Mouse (Mus musculus): ENCODE data around the gene Tspan15. TPM values are rescaled to one million over a fixed set of nuclear protein-coding genes. Genes with fewer than 3 reads are reported as not detected.

The Tspan15 gene
- polyA plus RNA-seq, 1 experiment from 2014 or later = 52.5 TPM

DNA sequence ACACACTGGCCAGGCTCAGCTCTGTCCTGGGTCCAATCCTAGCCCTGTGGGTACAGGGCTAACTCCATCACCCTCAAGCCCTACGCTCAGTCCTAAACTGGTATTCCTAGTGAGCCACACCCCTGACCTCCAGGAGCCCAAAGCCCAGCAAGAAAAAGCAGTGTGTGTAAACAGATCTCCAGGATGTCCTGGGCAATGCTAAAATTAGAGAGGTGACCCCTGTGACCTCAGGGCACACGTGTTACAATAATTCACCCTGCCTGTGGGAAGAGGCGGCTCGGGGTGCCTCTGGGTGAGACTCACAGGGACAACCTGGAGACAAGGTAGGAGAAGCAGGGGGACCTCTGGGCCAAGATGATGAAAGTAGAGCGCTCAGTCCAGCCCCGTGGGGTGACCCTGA, 6.8 kb downstream of the Tspan15 start:
- Histone ChIP-seq H3K9me3 (replicated peaks) (no peaks in the 10 kb centered on the region), H3K27ac (no peak overlapping the region), H3K36me3 (no peaks in the 10 kb centered on the region), H3K27me3 (no peaks in the 10 kb centered on the region), H3K4me3 (replicated peaks) (no peak overlapping the region), H3K4me1 (peaks cover 30% of the 10 kb centered on the region), H3K9ac (no peak overlapping the region), H3K4me2 (no peak overlapping the region)
- WGBS = 50% methylated on average over 6 of the region's 6 CpGs
- ATAC-seq (replicated peaks; ENCODE audit: low FRiP score) = no peak

DNA sequence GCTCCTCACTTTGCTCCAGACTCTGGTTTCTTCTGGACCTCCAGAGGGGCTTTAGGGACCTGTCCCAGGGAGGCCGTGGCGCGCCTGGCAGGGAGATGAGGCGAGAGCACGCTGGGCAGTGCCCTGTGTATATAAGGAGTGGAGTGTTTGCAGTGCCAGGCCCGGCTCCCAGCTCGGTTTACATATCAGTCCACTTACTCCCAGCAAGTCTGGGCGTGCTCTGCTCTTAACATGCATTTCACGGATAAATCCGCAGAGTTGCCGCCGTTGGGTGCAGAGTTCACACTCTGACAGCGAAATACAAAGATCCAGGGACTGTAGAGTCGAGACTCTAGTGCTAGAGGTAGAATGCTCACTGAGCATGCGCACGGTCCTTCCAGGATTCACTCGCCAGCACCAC, 8.3 kb downstream of the Tspan15 start:
- 80% methylated on average over 17 of the region's 17 CpGs for WGBS
- ATAC-seq (replicated peaks; ENCODE audit: low FRiP score) = no peak

DNA sequence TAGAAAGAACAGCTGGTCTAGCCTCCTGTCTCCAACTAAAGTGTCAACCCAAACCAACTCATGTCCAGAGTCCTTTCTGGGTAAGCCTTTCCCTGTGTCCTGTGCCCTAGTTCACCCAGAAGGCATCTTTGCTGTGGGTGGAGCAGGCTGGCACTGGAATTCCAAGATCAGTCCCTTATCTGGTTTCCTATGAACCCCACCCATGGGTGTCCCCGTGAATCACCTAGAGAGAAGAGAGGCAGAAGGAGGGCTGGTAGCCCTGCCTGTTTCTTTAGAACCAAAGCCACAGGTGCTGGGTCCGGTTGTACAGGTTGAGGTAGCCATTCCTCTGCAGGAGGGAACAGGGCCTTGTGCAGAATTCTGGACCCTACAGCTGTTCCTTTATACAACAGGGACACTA, 9.4 kb downstream of the Tspan15 start:
- H3K4me1 ChIP-seq = peaks cover 39% of the 10 kb centered on the region
- H3K27ac ChIP-seq = no peak overlapping the region
- WGBS = 89% methylated on average over 2 of the region's 2 CpGs
- H3K4me2 ChIP-seq = no peak overlapping the region
- no peaks in the 10 kb centered on the region for H3K36me3 ChIP-seq
- no peak for ATAC-seq (replicated peaks; ENCODE audit: low FRiP score)
- H3K4me3 ChIP-seq (replicated peaks) = no peak overlapping the region
- H3K9me3 ChIP-seq (replicated peaks) = no peaks in the 10 kb centered on the region
- H3K27me3 ChIP-seq = no peaks in the 10 kb centered on the region
- no peak overlapping the region for H3K9ac ChIP-seq

More for the DNA sequence above, 8.3 kb downstream of the Tspan15 start:
- H3K27me3 ChIP-seq = no peaks in the 10 kb centered on the region
- no peak overlapping the region for H3K4me2 ChIP-seq
- H3K9me3 ChIP-seq (replicated peaks) = no peaks in the 10 kb centered on the region
- H3K36me3 ChIP-seq = no peaks in the 10 kb centered on the region
- peaks cover 30% of the 10 kb centered on the region for H3K4me1 ChIP-seq
- H3K27ac ChIP-seq = no peak overlapping the region
- no peak overlapping the region for H3K4me3 ChIP-seq (replicated peaks)
- H3K9ac ChIP-seq = no peak overlapping the region

DNA sequence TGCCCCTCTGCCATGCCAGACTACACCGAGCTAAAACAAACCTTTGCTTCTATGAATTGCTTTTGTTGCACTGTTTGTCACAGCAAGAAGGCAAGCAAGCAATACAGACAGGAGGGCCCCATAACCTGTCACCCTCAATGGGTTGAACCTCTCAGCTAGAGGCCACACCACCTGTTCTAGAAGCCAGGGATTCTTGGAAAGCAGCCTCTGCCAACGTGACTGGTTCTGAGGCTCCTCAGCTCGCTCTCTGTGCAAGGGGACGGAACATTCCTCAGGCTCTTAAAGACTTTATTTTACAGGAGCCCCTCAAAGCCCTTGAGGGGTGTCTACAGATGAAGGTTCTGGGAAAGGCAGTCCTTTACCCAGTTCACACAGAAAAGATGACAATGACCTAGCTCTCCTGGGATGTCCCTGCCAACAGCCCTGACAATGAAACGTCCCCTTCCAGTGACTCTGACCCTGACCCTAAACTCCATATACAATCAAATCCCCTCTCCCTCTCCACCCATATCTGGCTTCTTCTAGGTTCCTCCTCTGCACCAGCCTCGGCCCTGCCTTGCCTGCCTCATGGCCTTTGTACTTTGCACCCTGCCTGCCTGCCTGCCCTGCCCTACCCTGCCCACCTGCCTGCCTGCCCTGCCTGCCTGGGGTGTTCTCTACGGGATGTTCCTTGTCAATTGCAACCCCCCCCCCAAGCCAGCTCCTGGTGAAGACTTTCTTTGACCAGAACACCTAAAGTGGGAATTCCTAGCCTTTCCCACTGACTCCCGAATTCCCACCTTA, 10.1 kb downstream of the Tspan15 start:
- Histone ChIP-seq H3K4me2 (no peak overlapping the region), H3K36me3 (no peaks in the 10 kb centered on the region), H3K27me3 (no peaks in the 10 kb centered on the region), H3K4me3 (replicated peaks) (no peak overlapping the region), H3K27ac (peak overlapping the region; percentile 13; the same call in 1 of the 2 replicates), H3K4me1 (peaks cover 46% of the 10 kb centered on the region), H3K9me3 (replicated peaks) (no peaks in the 10 kb centered on the region), H3K9ac (no peak overlapping the region)
- ATAC-seq (replicated peaks; ENCODE audit: low FRiP score) = no peak
- WGBS = 65% methylated on average over 8 of the region's 8 CpGs

- Histone ChIP-seq H3K9ac (no peak overlapping the region), H3K27me3 (no peaks in the 10 kb centered on the region), H3K9me3 (replicated peaks) (no peaks in the 10 kb centered on the region), H3K36me3 (no peaks in the 10 kb centered on the region), H3K4me2 (no peak overlapping the region), H3K4me1 (peaks cover 55% of the 10 kb centered on the region), H3K27ac (peak overlapping the region; percentile 81), H3K4me3 (replicated peaks) (no peak overlapping the region)
- 57% methylated on average over 7 of the region's 7 CpGs for WGBS
- no peak; the same call in 1 of the 2 replicates for ATAC-seq (replicated peaks; ENCODE audit: low FRiP score)
These were observed 12.3 kb downstream of the Tspan15 start for GRCm38 (mm10) chr10:62218789-62219172.

DNA sequence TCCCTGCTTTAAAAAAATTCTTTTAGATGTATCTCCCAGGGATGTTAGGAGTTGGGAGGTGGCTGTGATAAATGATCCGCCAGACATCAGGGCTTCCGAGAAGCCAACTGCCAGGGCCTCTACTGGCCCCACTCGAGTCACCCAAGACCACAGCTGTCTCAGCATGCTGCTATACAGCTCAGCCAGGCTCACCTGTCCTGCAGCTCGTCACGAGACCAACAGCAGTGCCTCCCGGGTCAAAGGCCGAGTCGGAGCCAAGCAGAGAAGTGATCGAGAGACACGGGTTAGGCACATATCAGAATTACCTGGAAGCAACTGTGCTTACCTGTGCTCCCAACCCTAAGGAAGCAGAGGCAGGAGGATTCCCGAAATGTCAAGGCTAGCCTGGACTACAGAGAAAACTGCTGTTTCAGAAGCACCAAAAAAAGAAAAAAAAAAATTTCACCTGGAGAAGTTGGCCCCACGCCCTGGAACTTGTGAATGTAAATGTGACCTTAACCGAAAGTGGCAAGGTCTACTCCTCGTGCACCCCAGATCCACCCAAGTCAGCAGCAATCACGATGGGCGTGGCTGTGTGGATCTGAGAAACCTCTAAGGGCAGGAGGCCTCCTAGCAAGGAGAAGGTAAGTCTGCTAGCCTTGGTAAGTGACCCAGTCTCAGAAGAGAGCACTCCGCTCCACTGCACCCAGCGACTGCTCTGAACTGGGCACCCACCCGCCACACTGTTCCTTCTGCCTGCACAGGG, 12.8 kb downstream of the Tspan15 start:
- Histone ChIP-seq H3K27ac (peak overlapping the region; percentile 81), H3K9me3 (replicated peaks) (no peaks in the 10 kb centered on the region), H3K4me3 (replicated peaks) (no peak overlapping the region), H3K4me2 (no peak overlapping the region), H3K36me3 (no peaks in the 10 kb centered on the region), H3K27me3 (no peaks in the 10 kb centered on the region), H3K4me1 (peaks cover 55% of the 10 kb centered on the region), H3K9ac (no peak overlapping the region)
- WGBS = 77% methylated on average over 19 of the region's 19 CpGs
- no peak for ATAC-seq (replicated peaks; ENCODE audit: low FRiP score)

DNA sequence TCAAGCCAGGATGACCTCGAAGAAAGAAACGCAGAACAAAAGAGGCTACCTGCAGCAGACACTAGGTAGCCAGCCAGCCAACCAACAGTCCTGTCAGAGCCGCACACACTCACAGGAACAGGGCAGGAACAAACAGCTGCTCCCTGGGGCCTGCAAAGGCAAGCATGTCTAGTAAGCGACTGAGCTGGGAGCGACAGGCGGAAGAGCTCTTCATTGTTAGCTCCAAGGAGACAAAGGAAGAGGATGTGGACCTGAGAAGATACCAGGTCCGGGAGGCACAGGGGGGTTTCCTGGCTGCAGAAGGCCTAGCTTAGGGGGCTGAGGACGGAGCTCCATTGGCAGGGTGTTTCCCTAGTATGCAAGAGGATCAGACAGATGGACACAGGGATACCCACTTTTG, 13.9 kb downstream of the Tspan15 start:
- Histone ChIP-seq H3K9ac (no peak overlapping the region), H3K4me1 (peaks cover 57% of the 10 kb centered on the region), H3K36me3 (no peaks in the 10 kb centered on the region), H3K4me3 (replicated peaks) (no peak overlapping the region), H3K9me3 (replicated peaks) (no peaks in the 10 kb centered on the region), H3K27me3 (no peaks in the 10 kb centered on the region), H3K27ac (peak overlapping the region; percentile 81), H3K4me2 (no peak overlapping the region; the same call in 1 of the 2 replicates)
- 61% methylated on average over 8 of the region's 8 CpGs for WGBS
- no peak for ATAC-seq (replicated peaks; ENCODE audit: low FRiP score)

GRCm38 (mm10) chr10:62216595-62216994, 14.5 kb downstream of the Tspan15 start:
- Histone ChIP-seq H3K27me3 (no peaks in the 10 kb centered on the region), H3K27ac (peak overlapping the region; percentile 81), H3K4me3 (replicated peaks) (no peak overlapping the region), H3K9ac (no peak overlapping the region), H3K36me3 (no peaks in the 10 kb centered on the region), H3K4me1 (peaks cover 60% of the 10 kb centered on the region), H3K4me2 (peak overlapping the region; percentile 22), H3K9me3 (replicated peaks) (no peaks in the 10 kb centered on the region)
- ATAC-seq (replicated peaks; ENCODE audit: low FRiP score) = peak; percentile 61; the same call in 1 of the 2 replicates
- 24% methylated on average over 5 of the region's 5 CpGs for WGBS

GRCm38 (mm10) chr10:62215633-62216032, 15.4 kb downstream of the Tspan15 start:
- Histone ChIP-seq H3K27ac (peak overlapping the region; percentile 81; the same call in 1 of the 2 replicates), H3K4me2 (no peak overlapping the region), H3K36me3 (no peaks in the 10 kb centered on the region), H3K9ac (no peak overlapping the region), H3K27me3 (no peaks in the 10 kb centered on the region), H3K4me3 (replicated peaks) (no peak overlapping the region), H3K9me3 (replicated peaks) (no peaks in the 10 kb centered on the region), H3K4me1 (peaks cover 62% of the 10 kb centered on the region)
- no peak for ATAC-seq (replicated peaks; ENCODE audit: low FRiP score)
- 95% methylated on average over 8 of the region's 8 CpGs for WGBS

DNA sequence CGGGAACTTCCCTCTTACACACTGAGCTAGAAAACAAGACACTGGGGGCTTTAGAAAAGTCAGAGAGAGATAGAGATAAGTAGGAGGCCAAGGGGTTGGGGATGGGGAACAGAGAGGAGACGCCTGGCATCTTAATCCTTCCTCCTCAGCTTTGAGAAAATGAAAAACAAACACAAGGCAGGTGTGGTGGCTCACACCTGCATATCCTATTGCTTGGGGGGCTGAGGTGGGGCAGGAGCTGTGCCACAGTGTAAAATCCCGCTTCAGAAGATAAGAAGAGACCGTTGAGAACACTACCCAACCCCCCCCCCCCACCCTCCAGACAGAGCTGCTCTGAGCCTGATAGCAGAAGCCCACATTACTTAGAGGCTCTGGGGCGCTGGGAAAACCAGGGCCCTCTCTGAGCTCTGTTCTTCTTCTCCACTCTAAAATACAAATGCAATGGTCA, 15.9 kb downstream of the Tspan15 start:
- no peak for ATAC-seq (replicated peaks; ENCODE audit: low FRiP score)
- no peak overlapping the region for H3K27ac ChIP-seq
- peaks cover 64% of the 10 kb centered on the region for H3K4me1 ChIP-seq
- H3K4me3 ChIP-seq (replicated peaks) = no peak overlapping the region
- 54% methylated on average over 5 of the region's 5 CpGs for WGBS
- no peaks in the 10 kb centered on the region for H3K36me3 ChIP-seq
- no peak overlapping the region for H3K9ac ChIP-seq
- H3K4me2 ChIP-seq = no peak overlapping the region
- H3K27me3 ChIP-seq = no peaks in the 10 kb centered on the region
- no peaks in the 10 kb centered on the region for H3K9me3 ChIP-seq (replicated peaks)

- Histone ChIP-seq H3K27ac (peak overlapping the region; percentile 34; the same call in 1 of the 2 replicates), H3K36me3 (no peaks in the 10 kb centered on the region), H3K4me2 (no peak overlapping the region), H3K9ac (no peak overlapping the region), H3K4me3 (replicated peaks) (no peak overlapping the region), H3K4me1 (peaks cover 56% of the 10 kb centered on the region), H3K27me3 (no peaks in the 10 kb centered on the region), H3K9me3 (replicated peaks) (no peaks in the 10 kb centered on the region)
- 66% methylated on average over 6 of the region's 6 CpGs for WGBS
- 0 out of 2 replicates have a peak, but pooled peaks have one; percentile 16 for ATAC-seq (replicated peaks; ENCODE audit: low FRiP score)
These were observed 19.7 kb downstream of the Tspan15 start for GRCm38 (mm10) chr10:62211310-62211709.

GRCm38 (mm10) chr10:62208241-62208896, 22.7 kb downstream of the Tspan15 start:
- no peak overlapping the region for H3K4me3 ChIP-seq (replicated peaks)
- peaks cover 46% of the 10 kb centered on the region for H3K4me1 ChIP-seq
- peak; percentile 56 for ATAC-seq (replicated peaks; ENCODE audit: low FRiP score)
- no peak overlapping the region for H3K4me2 ChIP-seq
- peak overlapping the region; percentile 51 for H3K27ac ChIP-seq
- no peak overlapping the region for H3K9ac ChIP-seq
- no peaks in the 10 kb centered on the region for H3K27me3 ChIP-seq
- WGBS = 22% methylated on average over 10 of the region's 10 CpGs
- H3K36me3 ChIP-seq = no peaks in the 10 kb centered on the region
- no peaks in the 10 kb centered on the region for H3K9me3 ChIP-seq (replicated peaks)

Measured in kidney, embryonic 15.5 days (tissue).